Mouse (Mus musculus) embryonic facial prominence, embryonic 14.5 days (tissue): ENCODE data around the gene Fam168a. TPM values are rescaled to one million over a fixed set of nuclear protein-coding genes. Genes with fewer than 3 reads are reported as not detected.

Source experiments
- ATAC-seq: fragments of 200-750 bp; cut with Nextera tagmentation; 2 replicates; pipeline ENCODE4 v1.8.0; 2017; ENCODE audit warnings: low read depth, moderate number of reproducible peaks, moderate TSS enrichment
- DNase-seq: peaks from one replicate; pipeline ENCODE4 v3.0.0-alpha.2; 2015; ENCODE audit warnings: low spot score
- H3K27ac ChIP-seq: fragments of 300-500 bp; sonication (generic); replicated peaks from 2 replicates; pipeline ENCODE4 v1.5.1; 2014; ENCODE audit warnings: low read depth, mild to moderate bottlenecking, low read length, moderate library complexity
- H3K27me3 ChIP-seq: fragments of 300-500 bp; sonication (generic); replicated peaks from 2 replicates; pipeline ENCODE4 v1.6.1; 2014; ENCODE audit warnings: low read length; ENCODE audit not compliant: control insufficient read depth, insufficient read depth
- H3K36me3 ChIP-seq: fragments of 300-500 bp; sonication (generic); 2 replicates; pipeline ENCODE4 v1.6.1; 2014; ENCODE audit warnings: low read length, mixed read lengths; ENCODE audit not compliant: control insufficient read depth, insufficient read depth
- H3K4me1 ChIP-seq: fragments of 300-500 bp; sonication (generic); 2 replicates; pipeline ENCODE4 v1.6.1; 2014; ENCODE audit warnings: antibody characterized with exemption, low read length; ENCODE audit not compliant: control insufficient read depth, insufficient read depth
- H3K4me2 ChIP-seq: fragments of 300-500 bp; sonication (generic); 2 replicates; pipeline ENCODE4 v1.6.1; 2014; ENCODE audit warnings: low read depth, mild to moderate bottlenecking, low read length, moderate library complexity, mixed read lengths
- H3K4me3 ChIP-seq: fragments of 300-500 bp; sonication (generic); 2 replicates; pipeline ENCODE4 v1.5.1; 2014; ENCODE audit warnings: low read depth, mild to moderate bottlenecking, low read length
- H3K9ac ChIP-seq: fragments of 300-500 bp; sonication (generic); 2 replicates; pipeline ENCODE4 v1.6.1; 2014; ENCODE audit warnings: low read depth, mild to moderate bottlenecking, low read length, moderate library complexity, mixed read lengths
- H3K9me3 ChIP-seq: fragments of 300-500 bp; sonication (generic); 2 replicates; pipeline ENCODE4 v1.6.1; 2016; ENCODE audit warnings: low read length; ENCODE audit not compliant: control insufficient read depth
- WGBS: fragments of 180-500 bp; shearing (Covaris S2); extraction: QIAGEN DNeasy Blood & Tissue Kit; methylation state at CpG from one replicate; pipeline ENCODE4 v1.1.7; 2014; 5-methylcytosine and 5-hydroxymethylcytosine counted together
- polyA plus RNA-seq: library from polyadenylated mRNA; unstranded; fragments of >200 nt; fragmentation: Nextera tagmentation; extraction: Ambion mirVana; gene quantifications from 2 replicates; pipeline ENCODE4 v1.2.1, GENCODE M21; 2014

Fam168a gene
- polyA plus RNA-seq, 1 experiment from 2014 or later: 42.3 TPM

GRCm38 (mm10) chr7:100875822-100876221, 169.4 kb downstream of the Fam168a start:
- no peak for DNase-seq
- H3K9ac ChIP-seq: no peak overlapping the region
- peaks cover 94% of the 10 kb centered on the region for H3K36me3 ChIP-seq
- H3K27me3 ChIP-seq: no peaks in the 10 kb centered on the region
- H3K27ac ChIP-seq: no peak overlapping the region
- H3K4me3 ChIP-seq: no peak overlapping the region
- WGBS: 68% methylated on average over 1 of the region's 1 CpGs
- H3K4me1 ChIP-seq: no peaks in the 10 kb centered on the region
- no peak for ATAC-seq
- no peaks in the 10 kb centered on the region for H3K9me3 ChIP-seq
- no peak overlapping the region for H3K4me2 ChIP-seq

GRCm38 (mm10) chr7:100876293-100876692, 169.9 kb downstream of the Fam168a start:
- Histone ChIP-seq H3K27ac (no peak overlapping the region), H3K36me3 (peaks cover 96% of the 10 kb centered on the region), H3K27me3 (no peaks in the 10 kb centered on the region), H3K9me3 (no peaks in the 10 kb centered on the region), H3K4me1 (no peaks in the 10 kb centered on the region), H3K4me3 (no peak overlapping the region), H3K4me2 (no peak overlapping the region), H3K9ac (no peak overlapping the region)
- 87% methylated on average over 10 of the region's 13 CpGs for WGBS
- ATAC-seq: no peak
- DNase-seq: no peak

- no peak overlapping the region for H3K27ac ChIP-seq
- H3K4me3 ChIP-seq: no peak overlapping the region
- no peaks in the 10 kb centered on the region for H3K9me3 ChIP-seq
- no peak for ATAC-seq
- no peak for DNase-seq
- peaks cover 96% of the 10 kb centered on the region for H3K36me3 ChIP-seq
- H3K4me1 ChIP-seq: no peaks in the 10 kb centered on the region
- no peaks in the 10 kb centered on the region for H3K27me3 ChIP-seq
- WGBS: 95% methylated on average over 9 of the region's 9 CpGs
- no peak overlapping the region for H3K4me2 ChIP-seq
- H3K9ac ChIP-seq: no peak overlapping the region
Observed at GRCm38 (mm10) chr7:100876771-100877170, 170.3 kb downstream of the Fam168a start.

GRCm38 (mm10) chr7:100879595-100879994, 173.2 kb downstream of the Fam168a start:
- DNase-seq (peak; percentile 46), ATAC-seq (no peak)
- Histone ChIP-seq H3K27me3 (no peaks in the 10 kb centered on the region), H3K4me3 (no peak overlapping the region), H3K4me1 (no peaks in the 10 kb centered on the region), H3K27ac (no peak overlapping the region), H3K36me3 (peaks cover 97% of the 10 kb centered on the region), H3K9ac (no peak overlapping the region), H3K4me2 (no peak overlapping the region), H3K9me3 (no peaks in the 10 kb centered on the region)
- WGBS: 22% methylated on average over 19 of the region's 20 CpGs

GRCm38 (mm10) chr7:100881531-100881930, 175.1 kb downstream of the Fam168a start:
- H3K36me3 ChIP-seq: peaks cover 99% of the 10 kb centered on the region
- no peak overlapping the region for H3K4me3 ChIP-seq
- no peak for DNase-seq
- H3K9ac ChIP-seq: no peak overlapping the region
- no peaks in the 10 kb centered on the region for H3K4me1 ChIP-seq
- no peak overlapping the region for H3K4me2 ChIP-seq
- H3K9me3 ChIP-seq: no peaks in the 10 kb centered on the region
- no peak for ATAC-seq
- no peaks in the 10 kb centered on the region for H3K27me3 ChIP-seq
- H3K27ac ChIP-seq: no peak overlapping the region
- WGBS: 85% methylated on average over 9 of the region's 9 CpGs

GRCm38 (mm10) chr7:100881950-100882349, 175.5 kb downstream of the Fam168a start:
- Histone ChIP-seq H3K36me3 (peaks cover 98% of the 10 kb centered on the region), H3K27me3 (no peaks in the 10 kb centered on the region), H3K4me2 (no peak overlapping the region), H3K9me3 (no peaks in the 10 kb centered on the region), H3K4me1 (no peaks in the 10 kb centered on the region), H3K4me3 (no peak overlapping the region), H3K9ac (no peak overlapping the region), H3K27ac (no peak overlapping the region)
- whole genome bisulfite sequencing: 90% methylated on average over 4 of the region's 4 CpGs
- no peak for DNase-seq
- ATAC-seq: no peak

- 94% methylated on average over 4 of the region's 4 CpGs for WGBS
Observed at GRCm38 (mm10) chr7:100884460-100884859, 178.0 kb downstream of the Fam168a start.

GRCm38 (mm10) chr7:100886535-100886934, 180.1 kb downstream of the Fam168a start:
- DNase-seq (no peak), ATAC-seq (no peak)

More at GRCm38 (mm10) chr7:100884460-100884859, 178.0 kb downstream of the Fam168a start:
- H3K9ac ChIP-seq: no peak overlapping the region
- H3K27ac ChIP-seq: no peak overlapping the region
- H3K4me1 ChIP-seq: no peaks in the 10 kb centered on the region
- no peaks in the 10 kb centered on the region for H3K9me3 ChIP-seq
- ATAC-seq (no peak), DNase-seq (no peak)
- H3K4me2 ChIP-seq: no peak overlapping the region
- H3K4me3 ChIP-seq: no peak overlapping the region
- H3K36me3 ChIP-seq: peaks cover 91% of the 10 kb centered on the region
- no peaks in the 10 kb centered on the region for H3K27me3 ChIP-seq

More at GRCm38 (mm10) chr7:100886535-100886934, 180.1 kb downstream of the Fam168a start:
- H3K4me3 ChIP-seq: no peak overlapping the region
- no peak overlapping the region for H3K9ac ChIP-seq
- H3K9me3 ChIP-seq: no peaks in the 10 kb centered on the region
- WGBS: 31% methylated on average over 3 of the region's 3 CpGs
- no peak overlapping the region for H3K27ac ChIP-seq
- H3K4me1 ChIP-seq: no peaks in the 10 kb centered on the region
- no peaks in the 10 kb centered on the region for H3K27me3 ChIP-seq
- H3K36me3 ChIP-seq: peaks cover 80% of the 10 kb centered on the region
- no peak overlapping the region for H3K4me2 ChIP-seq
